In genomic region chr1:167350597-167351415, GRCm38 (mm10) we compare ENCODE assay signal across 9 mouse cellular contexts. TPM values are rescaled to one million over a fixed set of nuclear protein-coding genes. Genes with fewer than 3 reads are reported as not detected.
DNase-seq lines count a peak whose midpoint lies in the region; ATAC-seq and TF ChIP-seq lines count a peak whose summit lies in the region.
"Had no signal": no experiment of that assay in that cellular context is flagged by ENCODE, and none has a peak within 500 bp of the region (broad histone marks: within the 10 kb centered on the region; RNA-seq: fewer than 3 reads in every experiment).

No protein-coding gene starts in this region.

- POLR2A ChIA-PET in Patski (lab: Charles Lee), result interaction anchor here (0.7 to 1.1 kb wide), 4 partner anchors 19 to 1674 kb away, joined by 3 to 7 read pairs (median 4); no protein-coding TSS in a partner anchor

- ATAC-seq in Patski, result peak; percentile 7
- no peak for ATAC-seq in hindbrain, embryonic 13.5 days (ENCODE audit: low FRiP score)
- ATAC-seq in midbrain, embryonic 14.5 days (ENCODE audit: low FRiP score, low TSS enrichment), result no peak

- H3K9ac ChIP-seq in hindbrain, embryonic 13.5 days, result peak overlapping the region; percentile 84
- H3K9ac ChIP-seq in midbrain, embryonic 14.5 days (replicated peaks; ENCODE audit: low read length), result peak overlapping the region; percentile 78

- CTCF ChIA-PET in Patski (lab: Charles Lee), result interaction anchor here (1.0 to 1.1 kb wide), 2 partner anchors 40 to 45 kb away, joined by 3 to 4 read pairs; no protein-coding TSS in a partner anchor

- H3K27me3 ChIP-seq in Patski, result no peaks in the 10 kb centered on the region
- H3K27me3 ChIP-seq in hindbrain, embryonic 13.5 days, result no peaks in the 10 kb centered on the region
- H3K27me3 ChIP-seq in midbrain, embryonic 14.5 days (ENCODE audit: control insufficient read depth, insufficient read depth, low read length), result no peaks in the 10 kb centered on the region

- H3K9me3 ChIP-seq in hindbrain, embryonic 13.5 days, result no peaks in the 10 kb centered on the region
- H3K9me3 ChIP-seq in midbrain, embryonic 14.5 days (ENCODE audit: control insufficient read depth, low read length), result no peaks in the 10 kb centered on the region

- WGBS in hindbrain, embryonic 13.5 days, result 36% methylated on average over 13 of the region's 13 CpGs
- 33% methylated on average over 13 of the region's 13 CpGs for WGBS in midbrain, embryonic 14.5 days

- H3K36me3 ChIP-seq in hindbrain, embryonic 13.5 days, result peaks cover 16% of the 10 kb centered on the region; the same call in 1 of the 2 replicates
- H3K36me3 ChIP-seq in midbrain, embryonic 14.5 days (ENCODE audit: control insufficient read depth, insufficient read depth, low read length), result peaks cover 10% of the 10 kb centered on the region

- DNase-seq in kidney, adult 9 months, result peak; percentile 56
- no peak for DNase-seq in kidney, postnatal 14 days
- DNase-seq in Patski (ENCODE audit: low read depth, low spot score), result no peak
- no peak for DNase-seq in midbrain, embryonic 14.5 days
- DNase-seq in frontal cortex, postnatal 36 days (ENCODE audit: low spot score in 2 of 2), result no peak
- no peak for DNase-seq in adrenal gland, postnatal 36 days
- DNase-seq in adrenal gland, adult 2 months, result no peak
- DNase-seq: lung, adult 18-20 months had no signal

- peaks cover 10% of the 10 kb centered on the region for H3K4me1 ChIP-seq in hindbrain, embryonic 13.5 days (replicated peaks)
- H3K4me1 ChIP-seq in midbrain, embryonic 14.5 days (ENCODE audit: control insufficient read depth, insufficient read depth, low read length), result peaks cover 4% of the 10 kb centered on the region; the same call in 1 of the 2 replicates

- H3K4me3 ChIP-seq in hindbrain, embryonic 13.5 days, result peak overlapping the region; percentile 66
- peak overlapping the region; percentile 66 for H3K4me3 ChIP-seq in midbrain, embryonic 14.5 days (replicated peaks; ENCODE audit: low read depth, low read length)

- peak overlapping the region; percentile 86 for H3K27ac ChIP-seq in hindbrain, embryonic 13.5 days
- H3K27ac ChIP-seq in midbrain, embryonic 14.5 days (replicated peaks; ENCODE audit: low read depth, low read length), result peak overlapping the region; percentile 81; the same call in 1 of the 2 replicates

- in situ Hi-C loops in Patski (cut with MboI; ENCODE audit: low pct_unique_long_range_greater_than_20kb), result no loop called here

- no peak for TF ChIP-seq CTCF in Patski (IDR thresholded peaks at IDR 0.05)

- H3K4me2 ChIP-seq in hindbrain, embryonic 13.5 days, result peak overlapping the region; percentile 80
- H3K4me2 ChIP-seq in midbrain, embryonic 14.5 days (ENCODE audit: low read length), result peak overlapping the region; percentile 82

RNA-seq across cellular contexts. Expression of gene Aldh9a1, which starts 1.0 kb away (rescaled TPM):
- polyA plus RNA-seq in Patski (2021), result 61.1 TPM
- 31.1 and 33.0 TPM in 2 replicates for polyA plus RNA-seq in hindbrain, embryonic 13.5 days (2015; fragmentation: Nextera tagmentation; extraction: Ambion mirVana)
- 23.2 and 28.6 TPM in 2 replicates for polyA plus RNA-seq in midbrain, embryonic 14.5 days (2014; fragmentation: Nextera tagmentation; extraction: Ambion mirVana)
- total RNA-seq in adrenal gland, postnatal 36 days (2021), result 10 to 100 TPM; 63.5 to 87.4 TPM
- 10 to 100 TPM; 77.1 to 84.8 TPM for total RNA-seq in adrenal gland, adult 2 months (2021)
- polyA plus RNA-seq in adrenal gland, adult 2 months (2012; rRNA removed), result 62.4 and 62.8 TPM in 2 replicates

RNA-seq across cellular contexts. Expression of gene Tmco1, which starts 42.6 kb away (rescaled TPM):
- polyA plus RNA-seq in Patski (2021), result 153 TPM
- 72.5 and 73.5 TPM in 2 replicates for polyA plus RNA-seq in hindbrain, embryonic 13.5 days (2015; fragmentation: Nextera tagmentation; extraction: Ambion mirVana)
- polyA plus RNA-seq in midbrain, embryonic 14.5 days (2014; fragmentation: Nextera tagmentation; extraction: Ambion mirVana), result 65.4 and 69.0 TPM in 2 replicates
- 100 to 1,000 TPM; 148 to 170 TPM for total RNA-seq in adrenal gland, postnatal 36 days (2021)
- 100 to 1,000 TPM; 141 to 146 TPM for total RNA-seq in adrenal gland, adult 2 months (2021)
- 58.7 and 83.4 TPM in 2 replicates for polyA plus RNA-seq in adrenal gland, adult 2 months (2012; rRNA removed)

RNA-seq across cellular contexts. Expression of gene Mgst3, which starts 42.8 kb away (rescaled TPM):
- polyA plus RNA-seq in Patski (2021), result 54.7 TPM
- polyA plus RNA-seq in hindbrain, embryonic 13.5 days (2015; fragmentation: Nextera tagmentation; extraction: Ambion mirVana), result 105 and 108 TPM in 2 replicates
- polyA plus RNA-seq in midbrain, embryonic 14.5 days (2014; fragmentation: Nextera tagmentation; extraction: Ambion mirVana), result 124 and 177 TPM in 2 replicates
- total RNA-seq in adrenal gland, postnatal 36 days (2021), result 100 to 1,000 TPM in 1 of 2 experiments, 10 to 100 TPM in 1; 68.8 to 100 TPM
- total RNA-seq in adrenal gland, adult 2 months (2021), result 10 to 100 TPM; 79.0 to 84.2 TPM
- 298 and 342 TPM in 2 replicates for polyA plus RNA-seq in adrenal gland, adult 2 months (2012; rRNA removed)
